Mouse (Mus musculus) stomach, postnatal 0 days (tissue): ENCODE measurements around the gene Akr1b10. TPM values are rescaled to one million over a fixed set of nuclear protein-coding genes. Genes with fewer than 3 reads are reported as not detected.
A peak's percentile ranks its signal among the peaks of the same experiment; 100 is the strongest.
"Not testable (repeated sequence)": the region's sequence is repeated elsewhere in the genome, so short reads cannot be mapped to it uniquely, and the experiment has no call there.

Experiments
- ATAC-seq: fragments of 200-750 bp; cut with Nextera tagmentation; 2 replicates; pipeline ENCODE4 v1.8.0; 2017; ENCODE audit not compliant: low FRiP score, low TSS enrichment
- DNase-seq: peaks from one replicate; pipeline ENCODE4 v3.0.0-alpha.2; 2016; ENCODE audit warnings: low spot score
- H3K27ac ChIP-seq: fragments of 300-500 bp; sonication (generic); replicated peaks from 2 replicates; pipeline ENCODE4 v1.5.1; 2014; ENCODE audit warnings: mild to moderate bottlenecking, control low read depth
- H3K27me3 ChIP-seq: fragments of 300-500 bp; sonication (generic); 2 replicates; pipeline ENCODE4 v1.6.1; 2014; ENCODE audit warnings: low read length; ENCODE audit not compliant: control insufficient read depth, insufficient read depth
- H3K36me3 ChIP-seq: fragments of 300-500 bp; sonication (generic); 2 replicates; pipeline ENCODE4 v1.6.1; 2014; ENCODE audit warnings: low read length, mixed read lengths; ENCODE audit not compliant: control insufficient read depth, insufficient read depth
- H3K4me1 ChIP-seq: fragments of 300-500 bp; sonication (generic); replicated peaks from 2 replicates; pipeline ENCODE4 v1.6.1; 2014; ENCODE audit warnings: antibody characterized with exemption; ENCODE audit not compliant: control insufficient read depth, insufficient read depth
- H3K4me2 ChIP-seq: fragments of 300-500 bp; sonication (generic); replicated peaks from 2 replicates; pipeline ENCODE4 v1.6.1; 2014; ENCODE audit warnings: low read depth, mild to moderate bottlenecking, control low read depth, moderate library complexity
- H3K4me3 ChIP-seq: fragments of 300-500 bp; sonication (generic); 2 replicates; pipeline ENCODE4 v1.5.1; 2014; ENCODE audit warnings: low read depth, low read length, control low read depth
- H3K9ac ChIP-seq: fragments of 300-500 bp; sonication (generic); 2 replicates; pipeline ENCODE4 v1.6.1; 2014; ENCODE audit warnings: mild to moderate bottlenecking, low read length, control low read depth, mixed read lengths
- H3K9me3 ChIP-seq: fragments of 300-500 bp; sonication (generic); 2 replicates; pipeline ENCODE4 v1.6.1; 2016; ENCODE audit warnings: low read length; ENCODE audit not compliant: control insufficient read depth
- CTCF ChIP-seq: IDR thresholded peaks from 2 replicates; pipeline ENCODE4 v1.5.1; 2016; ENCODE audit warnings: antibody characterized with exemption, low read depth, mild to moderate bottlenecking, moderate library complexity
- EP300 ChIP-seq: optimal IDR thresholded peaks from 2 replicates; pipeline ENCODE3; 2016; ENCODE audit warnings: antibody characterized with exemption
- WGBS: fragments of 180-500 bp; shearing (Covaris S2); extraction: QIAGEN DNeasy Blood & Tissue Kit; methylation state at CpG from one replicate; pipeline ENCODE4 v1.1.7; 2014; 5-methylcytosine and 5-hydroxymethylcytosine counted together
- polyA plus RNA-seq: library from polyadenylated mRNA; unstranded; fragments of >200 nt; fragmentation: Nextera tagmentation; extraction: Ambion mirVana; gene quantifications from 2 replicates; pipeline ENCODE4 v1.2.1, GENCODE M21; 2015

The Akr1b10 gene
- polyA plus RNA-seq, 1 experiment from 2014 or later: 18.3 TPM

- no peak overlapping the region for H3K4me3 ChIP-seq
- ATAC-seq: no peak
- WGBS: 73% methylated on average over 10 of the region's 10 CpGs
- H3K9ac ChIP-seq: no peak overlapping the region
- H3K9me3 ChIP-seq: no peaks in the 10 kb centered on the region
- TF ChIP-seq EP300 (no peak), CTCF (no peak)
- H3K4me1 ChIP-seq: no peaks in the 10 kb centered on the region; the same call in 1 of the 2 replicates
- H3K27ac ChIP-seq: no peak overlapping the region
- no peaks in the 10 kb centered on the region for H3K27me3 ChIP-seq
- H3K4me2 ChIP-seq: no peak overlapping the region
- no peaks in the 10 kb centered on the region for H3K36me3 ChIP-seq
- DNase-seq: no peak
Observed at GRCm38 (mm10) chr6:34344135-34344850, 39.7 kb upstream of the Akr1b10 start.

DNA sequence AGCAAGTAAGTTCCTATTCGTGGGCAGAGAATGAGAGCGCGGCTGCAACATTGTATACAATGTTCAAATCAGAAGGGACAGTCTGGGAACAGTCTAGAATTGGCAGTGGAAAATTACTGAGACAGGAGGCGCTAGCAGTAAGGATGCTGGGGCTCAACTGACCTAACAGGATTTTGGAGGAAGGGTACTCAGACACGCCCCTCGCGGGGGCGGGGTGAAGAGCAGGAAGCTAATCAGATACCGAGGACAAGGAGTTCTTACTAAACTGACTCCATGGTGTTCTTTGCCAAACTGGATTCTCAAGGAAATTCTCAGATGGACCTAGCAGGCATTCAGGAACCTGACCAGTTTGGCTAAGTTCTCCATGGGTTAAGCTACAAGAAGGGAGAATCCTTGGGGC, 39.1 kb upstream of the Akr1b10 start:
- DNase-seq (no peak), ATAC-seq (no peak)
- Histone ChIP-seq H3K9me3 (no peaks in the 10 kb centered on the region), H3K4me2 (no peak overlapping the region), H3K27ac (no peak overlapping the region), H3K36me3 (no peaks in the 10 kb centered on the region), H3K4me3 (no peak overlapping the region), H3K4me1 (no peaks in the 10 kb centered on the region; the same call in 1 of the 2 replicates), H3K9ac (no peak overlapping the region), H3K27me3 (no peaks in the 10 kb centered on the region)
- WGBS: 20% methylated on average over 9 of the region's 9 CpGs
- TF ChIP-seq EP300 (no peak), CTCF (0 out of 2 replicates have a peak, but pooled peaks have one; percentile 1)

GRCm38 (mm10) chr6:34346096-34346898, 37.7 kb upstream of the Akr1b10 start:
- Histone ChIP-seq H3K27me3 (no peaks in the 10 kb centered on the region), H3K9ac (no peak overlapping the region), H3K36me3 (no peaks in the 10 kb centered on the region), H3K4me2 (no peak overlapping the region), H3K4me3 (no peak overlapping the region), H3K27ac (no peak overlapping the region), H3K4me1 (no peaks in the 10 kb centered on the region; the same call in 1 of the 2 replicates), H3K9me3 (no peaks in the 10 kb centered on the region)
- no peak for TF ChIP-seq EP300
- TF ChIP-seq CTCF: peak; percentile 96
- DNase-seq (peak; percentile 76), ATAC-seq (0 out of 2 replicates have a peak, but pooled peaks have one; percentile 34)
- 51% methylated on average over 14 of the region's 14 CpGs for WGBS

- Histone ChIP-seq H3K9me3 (no peaks in the 10 kb centered on the region), H3K36me3 (no peaks in the 10 kb centered on the region), H3K27ac (peak overlapping the region; percentile 40; the same call in 1 of the 2 replicates), H3K27me3 (no peaks in the 10 kb centered on the region), H3K4me2 (no peak overlapping the region), H3K4me1 (no peaks in the 10 kb centered on the region; the same call in 1 of the 2 replicates), H3K4me3 (no peak overlapping the region), H3K9ac (no peak overlapping the region)
- ATAC-seq: peak; percentile 90
- TF ChIP-seq CTCF: no peak
- TF ChIP-seq EP300: no peak
- peak; percentile 41 for DNase-seq
- WGBS: 62% methylated on average over 12 of the region's 12 CpGs
Observed at GRCm38 (mm10) chr6:34350037-34350699, 33.9 kb upstream of the Akr1b10 start.

DNA sequence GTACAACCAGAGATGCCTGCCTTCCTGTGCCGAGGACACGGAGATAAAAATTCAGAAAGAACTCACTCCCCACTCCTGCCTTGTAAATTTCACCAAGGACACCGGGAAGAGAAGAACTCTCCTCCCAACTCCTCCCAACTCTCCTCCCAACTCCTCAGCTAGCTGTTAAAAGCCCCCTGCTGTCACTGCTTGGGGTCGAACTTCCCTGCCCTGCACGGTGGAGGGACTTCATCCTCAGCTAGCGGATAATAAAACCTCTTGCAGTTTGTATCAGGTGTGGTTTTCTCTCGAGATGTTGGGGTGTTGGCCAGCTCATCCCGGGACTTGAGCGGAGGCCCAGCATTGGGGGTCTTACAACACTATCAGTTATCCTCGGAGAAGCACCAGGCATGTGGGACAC, 32.5 kb upstream of the Akr1b10 start:
- ATAC-seq, H3K27me3 ChIP-seq, H3K4me2 ChIP-seq, H3K4me3 ChIP-seq, H3K27ac ChIP-seq, H3K36me3 ChIP-seq, H3K9me3 ChIP-seq, H3K4me1 ChIP-seq, DNase-seq, H3K9ac ChIP-seq: not testable (repeated sequence)
- WGBS: 48% methylated on average over 9 of the region's 10 CpGs
